Mouse (Mus musculus): ENCODE data around the gene Zfp747. TPM values are rescaled to one million over a fixed set of nuclear protein-coding genes. Genes with fewer than 3 reads are reported as not detected.
A peak's percentile ranks its signal among the peaks of the same experiment; 100 is the strongest.
"Not testable (repeated sequence)": the region's sequence is repeated elsewhere in the genome, so short reads cannot be mapped to it uniquely, and the experiment has no call there.

Gene Zfp747
- polyA plus RNA-seq, 1 experiment from 2014 or later, result 8.7 TPM

- WGBS, result 93% methylated on average over 4 of the region's 4 CpGs
- not testable (repeated sequence) for H3K27ac ChIP-seq (ENCODE audit: low read depth, low read length); H3K27me3 ChIP-seq (replicated peaks; ENCODE audit: control insufficient read depth, insufficient read depth, low read length); H3K9ac ChIP-seq (ENCODE audit: low read depth, low read length); ATAC-seq; H3K4me3 ChIP-seq (ENCODE audit: low read length); H3K4me2 ChIP-seq (ENCODE audit: low read length); H3K36me3 ChIP-seq (ENCODE audit: control insufficient read depth, insufficient read depth, low read length); H3K9me3 ChIP-seq (ENCODE audit: control insufficient read depth, low read length); H3K4me1 ChIP-seq (ENCODE audit: control insufficient read depth, insufficient read depth, low read depth, low read length)
These were observed 9.7 kb upstream of the Zfp747 start for GRCm38 (mm10) chr7:127385560-127385959.

- WGBS, result 80% methylated on average over 6 of the region's 6 CpGs
- no peak for ATAC-seq
- H3K4me3 ChIP-seq (ENCODE audit: low read length), result no peak overlapping the region
- no peaks in the 10 kb centered on the region for H3K36me3 ChIP-seq (ENCODE audit: control insufficient read depth, insufficient read depth, low read length)
- H3K9me3 ChIP-seq (ENCODE audit: control insufficient read depth, low read length), result no peaks in the 10 kb centered on the region; the same call in 1 of the 2 replicates
- no peaks in the 10 kb centered on the region; the same call in 1 of the 2 replicates for H3K4me1 ChIP-seq (ENCODE audit: control insufficient read depth, insufficient read depth, low read depth, low read length)
- H3K9ac ChIP-seq (ENCODE audit: low read depth, low read length), result no peak overlapping the region
- H3K27me3 ChIP-seq (replicated peaks; ENCODE audit: control insufficient read depth, insufficient read depth, low read length), result no peaks in the 10 kb centered on the region
- no peak overlapping the region for H3K4me2 ChIP-seq (ENCODE audit: low read length)
- H3K27ac ChIP-seq (ENCODE audit: low read depth, low read length), result no peak overlapping the region
These were observed 2.6 kb upstream of the Zfp747 start for GRCm38 (mm10) chr7:127378310-127378921.

GRCm38 (mm10) chr7:127371870-127372269, 4.0 kb downstream of the Zfp747 start:
- H3K4me3 ChIP-seq (ENCODE audit: low read length); H3K27me3 ChIP-seq (replicated peaks; ENCODE audit: control insufficient read depth, insufficient read depth, low read length); ATAC-seq; H3K4me1 ChIP-seq (ENCODE audit: control insufficient read depth, insufficient read depth, low read depth, low read length); H3K4me2 ChIP-seq (ENCODE audit: low read length); H3K27ac ChIP-seq (ENCODE audit: low read depth, low read length); H3K9ac ChIP-seq (ENCODE audit: low read depth, low read length); H3K9me3 ChIP-seq (ENCODE audit: control insufficient read depth, low read length); H3K36me3 ChIP-seq (ENCODE audit: control insufficient read depth, insufficient read depth, low read length): not testable (repeated sequence)
- WGBS, result 73% methylated on average over 3 of the region's 3 CpGs

GRCm38 (mm10) chr7:127371213-127371612, 4.6 kb downstream of the Zfp747 start:
- WGBS, result 92% methylated on average over 2 of the region's 2 CpGs
- no peaks in the 10 kb centered on the region; the same call in 1 of the 2 replicates for H3K4me1 ChIP-seq (ENCODE audit: control insufficient read depth, insufficient read depth, low read depth, low read length)

GRCm38 (mm10) chr7:127366249-127366648, 9.6 kb downstream of the Zfp747 start:
- Histone ChIP-seq H3K27ac (ENCODE audit: low read depth, low read length) (no peak overlapping the region), H3K4me1 (ENCODE audit: control insufficient read depth, insufficient read depth, low read depth, low read length) (peaks cover 7% of the 10 kb centered on the region), H3K9me3 (ENCODE audit: control insufficient read depth, low read length) (no peaks in the 10 kb centered on the region), H3K4me3 (ENCODE audit: low read length) (no peak overlapping the region), H3K27me3 (replicated peaks; ENCODE audit: control insufficient read depth, insufficient read depth, low read length) (no peaks in the 10 kb centered on the region), H3K4me2 (ENCODE audit: low read length) (no peak overlapping the region), H3K9ac (ENCODE audit: low read depth, low read length) (no peak overlapping the region), H3K36me3 (ENCODE audit: control insufficient read depth, insufficient read depth, low read length) (no peaks in the 10 kb centered on the region)
- ATAC-seq, result no peak
- WGBS, result 91% methylated on average over 3 of the region's 3 CpGs

More at GRCm38 (mm10) chr7:127371213-127371612, 4.6 kb downstream of the Zfp747 start:
- Histone ChIP-seq H3K36me3 (ENCODE audit: control insufficient read depth, insufficient read depth, low read length) (no peaks in the 10 kb centered on the region), H3K27ac (ENCODE audit: low read depth, low read length) (no peak overlapping the region), H3K27me3 (replicated peaks; ENCODE audit: control insufficient read depth, insufficient read depth, low read length) (no peaks in the 10 kb centered on the region), H3K9me3 (ENCODE audit: control insufficient read depth, low read length) (no peaks in the 10 kb centered on the region), H3K4me3 (ENCODE audit: low read length) (no peak overlapping the region), H3K4me2 (ENCODE audit: low read length) (no peak overlapping the region), H3K9ac (ENCODE audit: low read depth, low read length) (no peak overlapping the region)
- ATAC-seq, result no peak

- 50% methylated on average over 4 of the region's 4 CpGs for WGBS
- H3K27me3 ChIP-seq (replicated peaks; ENCODE audit: control insufficient read depth, insufficient read depth, low read length), result peaks cover 5% of the 10 kb centered on the region
- peak overlapping the region; percentile 80 for H3K4me2 ChIP-seq (ENCODE audit: low read length)
- H3K27ac ChIP-seq (ENCODE audit: low read depth, low read length), result no peak overlapping the region
- H3K4me3 ChIP-seq (ENCODE audit: low read length), result peak overlapping the region; percentile 44
- ATAC-seq, result no peak
- H3K36me3 ChIP-seq (ENCODE audit: control insufficient read depth, insufficient read depth, low read length), result no peaks in the 10 kb centered on the region
- H3K4me1 ChIP-seq (ENCODE audit: control insufficient read depth, insufficient read depth, low read depth, low read length), result peaks cover 7% of the 10 kb centered on the region
- H3K9ac ChIP-seq (ENCODE audit: low read depth, low read length), result no peak overlapping the region
- H3K9me3 ChIP-seq (ENCODE audit: control insufficient read depth, low read length), result no peaks in the 10 kb centered on the region
These were observed 11.7 kb downstream of the Zfp747 start for GRCm38 (mm10) chr7:127364166-127364565.

GRCm38 (mm10) chr7:127363475-127363921, 12.4 kb downstream of the Zfp747 start:
- ATAC-seq, result peak; percentile 45; the same call in 1 of the 2 replicates
- H3K4me1 ChIP-seq (ENCODE audit: control insufficient read depth, insufficient read depth, low read depth, low read length), result peaks cover 7% of the 10 kb centered on the region
- H3K9ac ChIP-seq (ENCODE audit: low read depth, low read length), result peak overlapping the region; percentile 67
- no peaks in the 10 kb centered on the region for H3K9me3 ChIP-seq (ENCODE audit: control insufficient read depth, low read length)
- H3K36me3 ChIP-seq (ENCODE audit: control insufficient read depth, insufficient read depth, low read length), result no peaks in the 10 kb centered on the region
- H3K4me2 ChIP-seq (ENCODE audit: low read length), result peak overlapping the region; percentile 80
- peaks cover 5% of the 10 kb centered on the region for H3K27me3 ChIP-seq (replicated peaks; ENCODE audit: control insufficient read depth, insufficient read depth, low read length)
- 2% methylated on average over 24 of the region's 24 CpGs for WGBS
- H3K4me3 ChIP-seq (ENCODE audit: low read length), result peak overlapping the region; percentile 44
- H3K27ac ChIP-seq (ENCODE audit: low read depth, low read length), result peak overlapping the region; percentile 41

DNA sequence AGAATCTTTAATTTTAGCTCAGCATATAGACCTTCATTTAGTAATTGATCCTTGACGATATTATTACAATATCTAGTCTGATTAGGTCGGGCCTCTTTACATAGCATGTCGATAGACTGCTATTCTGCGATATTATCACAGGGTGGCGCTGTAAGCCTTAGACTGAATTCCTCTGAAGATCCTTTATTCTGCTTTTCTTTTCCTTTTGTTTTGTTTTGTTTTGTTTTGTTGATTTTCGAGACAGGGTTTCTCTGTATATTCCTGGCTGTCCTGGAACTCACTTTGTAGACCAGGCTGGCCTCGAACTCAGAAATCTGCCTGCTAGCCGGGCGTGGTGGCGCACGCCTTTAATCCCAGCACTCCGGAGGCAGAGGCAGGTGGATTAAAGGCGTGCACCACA, 13.4 kb downstream of the Zfp747 start:
- not testable (repeated sequence) for H3K27ac ChIP-seq (ENCODE audit: low read depth, low read length); H3K36me3 ChIP-seq (ENCODE audit: control insufficient read depth, insufficient read depth, low read length); H3K9ac ChIP-seq (ENCODE audit: low read depth, low read length); H3K4me1 ChIP-seq (ENCODE audit: control insufficient read depth, insufficient read depth, low read depth, low read length); H3K9me3 ChIP-seq (ENCODE audit: control insufficient read depth, low read length); ATAC-seq; H3K27me3 ChIP-seq (replicated peaks; ENCODE audit: control insufficient read depth, insufficient read depth, low read length)
- Histone ChIP-seq H3K4me3 (ENCODE audit: low read length) (peak overlapping the region; percentile 19; the same call in 1 of the 2 replicates), H3K4me2 (ENCODE audit: low read length) (peak overlapping the region; percentile 41)
- 17% methylated on average over 13 of the region's 13 CpGs for WGBS

DNA sequence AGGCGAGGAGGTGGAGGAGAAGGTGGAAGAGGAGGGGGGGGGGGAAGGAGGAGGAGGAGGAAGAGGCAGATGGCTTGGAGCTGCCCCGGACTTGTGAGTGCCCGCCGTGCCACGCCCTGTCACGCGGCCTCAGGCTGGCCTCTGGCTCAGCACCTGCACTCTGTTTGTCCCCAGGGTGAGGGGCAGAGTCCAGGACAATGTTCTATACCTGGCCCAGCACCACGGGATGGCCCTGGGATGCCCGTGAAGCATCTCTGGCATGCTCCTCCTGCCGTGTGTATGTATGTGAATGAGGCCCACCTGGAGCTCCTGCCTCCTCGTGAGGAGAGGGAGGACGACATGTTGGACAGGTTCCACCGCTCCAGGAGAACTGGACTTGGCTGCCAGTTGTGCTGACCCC, 14.4 kb downstream of the Zfp747 start:
- H3K36me3 ChIP-seq (ENCODE audit: control insufficient read depth, insufficient read depth, low read length), result no peaks in the 10 kb centered on the region
- H3K27ac ChIP-seq (ENCODE audit: low read depth, low read length), result no peak overlapping the region
- H3K4me2 ChIP-seq (ENCODE audit: low read length), result no peak overlapping the region
- H3K4me3 ChIP-seq (ENCODE audit: low read length), result no peak overlapping the region
- H3K9ac ChIP-seq (ENCODE audit: low read depth, low read length), result no peak overlapping the region
- no peak for ATAC-seq
- H3K4me1 ChIP-seq (ENCODE audit: control insufficient read depth, insufficient read depth, low read depth, low read length), result peaks cover 7% of the 10 kb centered on the region
- H3K9me3 ChIP-seq (ENCODE audit: control insufficient read depth, low read length), result no peaks in the 10 kb centered on the region
- 58% methylated on average over 7 of the region's 13 CpGs for WGBS
- peaks cover 5% of the 10 kb centered on the region for H3K27me3 ChIP-seq (replicated peaks; ENCODE audit: control insufficient read depth, insufficient read depth, low read length)
